Comparison of ENCODE assay signal across 8 mouse cellular contexts in genomic region chr5:65956144-65957008, GRCm38 (mm10). TPM values are rescaled to one million over a fixed set of nuclear protein-coding genes. Genes with fewer than 3 reads are reported as not detected.
DNase-seq lines count a peak whose midpoint lies in the region; ATAC-seq lines count a peak whose summit lies in the region.

No protein-coding gene starts in this region.

- DNase-seq in kidney, postnatal 14 days, result no peak
- no peak for DNase-seq in embryonic facial prominence, embryonic 11.5 days (ENCODE audit: low spot score)
- no peak for DNase-seq in intestine, embryonic 14.5 days (ENCODE audit: low spot score)
- DNase-seq in left cerebral cortex, postnatal 14 days (ENCODE audit: low spot score in 2 of 2), result no peak
- no peak for DNase-seq in urinary bladder, postnatal 25 days (ENCODE audit: low spot score)
- DNase-seq in kidney, postnatal 10 days, result no peak

- H3K4me2 ChIP-seq in kidney, embryonic 15.5 days, result peak overlapping the region; percentile 58
- peak overlapping the region; percentile 46 for H3K4me2 ChIP-seq in embryonic facial prominence, embryonic 11.5 days (ENCODE audit: low read depth, low read length)
- H3K4me2 ChIP-seq in intestine, embryonic 14.5 days (ENCODE audit: low read length), result peak overlapping the region; percentile 45
- peak overlapping the region; percentile 42 for H3K4me2 ChIP-seq in midbrain, embryonic 16.5 days (ENCODE audit: low read length)

- peaks cover 10% of the 10 kb centered on the region for H3K4me1 ChIP-seq in kidney, embryonic 15.5 days
- no peaks in the 10 kb centered on the region for H3K4me1 ChIP-seq in embryonic facial prominence, embryonic 11.5 days (ENCODE audit: control insufficient read depth, insufficient read depth, low read length)
- H3K4me1 ChIP-seq in intestine, embryonic 14.5 days (replicated peaks; ENCODE audit: control insufficient read depth, insufficient read depth, low read length), result 0 out of 2 replicates have a peak, but pooled peaks cover 6% of the 10 kb centered on the region
- peaks cover 13% of the 10 kb centered on the region for H3K4me1 ChIP-seq in midbrain, embryonic 16.5 days (ENCODE audit: control insufficient read depth, insufficient read depth, low read length)

- no peak overlapping the region for H3K9ac ChIP-seq in kidney, embryonic 15.5 days
- H3K9ac ChIP-seq in embryonic facial prominence, embryonic 11.5 days (replicated peaks; ENCODE audit: low read length), result peak overlapping the region; percentile 37; the same call in 1 of the 2 replicates
- no peak overlapping the region for H3K9ac ChIP-seq in intestine, embryonic 14.5 days (ENCODE audit: low read length)
- no peak overlapping the region for H3K9ac ChIP-seq in midbrain, embryonic 16.5 days (ENCODE audit: low read depth, low read length)

- H3K27me3 ChIP-seq in kidney, embryonic 15.5 days, result no peaks in the 10 kb centered on the region
- no peaks in the 10 kb centered on the region for H3K27me3 ChIP-seq in embryonic facial prominence, embryonic 11.5 days (ENCODE audit: control insufficient read depth, insufficient read depth, low read length)
- H3K27me3 ChIP-seq in intestine, embryonic 14.5 days (replicated peaks; ENCODE audit: control insufficient read depth, insufficient read depth, low read length), result no peaks in the 10 kb centered on the region
- H3K27me3 ChIP-seq in midbrain, embryonic 16.5 days (ENCODE audit: control insufficient read depth, insufficient read depth, low read depth, low read length), result no peaks in the 10 kb centered on the region

- 79% methylated on average over 9 of the region's 9 CpGs for WGBS in kidney, embryonic 15.5 days
- WGBS in embryonic facial prominence, embryonic 11.5 days, result 77% methylated on average over 9 of the region's 9 CpGs
- 80% methylated on average over 9 of the region's 9 CpGs for WGBS in intestine, embryonic 14.5 days
- 75% methylated on average over 9 of the region's 9 CpGs for WGBS in midbrain, embryonic 16.5 days

- intact Hi-C loops in left cerebral cortex, postnatal 14 days (cut with DNase I), result loop anchor here (5.0 kb wide), 2 partner anchors 129 to 194 kb away; partner anchors contain the start of gene N4bp2

- H3K4me3 ChIP-seq in kidney, embryonic 15.5 days (replicated peaks), result peak overlapping the region; percentile 36
- peak overlapping the region; percentile 23; the same call in 1 of the 2 replicates for H3K4me3 ChIP-seq in embryonic facial prominence, embryonic 11.5 days (ENCODE audit: low read depth, low read length)
- peak overlapping the region; percentile 23 for H3K4me3 ChIP-seq in intestine, embryonic 14.5 days (ENCODE audit: low read depth, low read length)
- peak overlapping the region; percentile 22 for H3K4me3 ChIP-seq in midbrain, embryonic 16.5 days (ENCODE audit: low read depth, low read length)

- H3K27ac ChIP-seq in kidney, embryonic 15.5 days, result peak overlapping the region; percentile 54; the same call in 1 of the 2 replicates
- no peak overlapping the region for H3K27ac ChIP-seq in embryonic facial prominence, embryonic 11.5 days (replicated peaks; ENCODE audit: low read depth, low read length)
- no peak overlapping the region for H3K27ac ChIP-seq in intestine, embryonic 14.5 days (ENCODE audit: low read depth)
- H3K27ac ChIP-seq in midbrain, embryonic 16.5 days (ENCODE audit: low read length), result peak overlapping the region; percentile 82; the same call in 1 of the 2 replicates

- no peaks in the 10 kb centered on the region for H3K36me3 ChIP-seq in kidney, embryonic 15.5 days
- H3K36me3 ChIP-seq in embryonic facial prominence, embryonic 11.5 days (replicated peaks; ENCODE audit: control insufficient read depth, insufficient read depth, low read depth, low read length), result no peaks in the 10 kb centered on the region
- H3K36me3 ChIP-seq in intestine, embryonic 14.5 days (ENCODE audit: control insufficient read depth, insufficient read depth, low read length), result no peaks in the 10 kb centered on the region
- H3K36me3 ChIP-seq in midbrain, embryonic 16.5 days (ENCODE audit: control insufficient read depth, insufficient read depth, low read length), result no peaks in the 10 kb centered on the region

- no peak for ATAC-seq in kidney, embryonic 15.5 days (replicated peaks; ENCODE audit: low FRiP score)
- ATAC-seq in embryonic facial prominence, embryonic 11.5 days (replicated peaks; ENCODE audit: insufficient number of reproducible peaks, low FRiP score, low TSS enrichment, low read depth), result no peak
- ATAC-seq in intestine, embryonic 14.5 days (replicated peaks; ENCODE audit: low FRiP score, low TSS enrichment, low read depth), result no peak
- ATAC-seq in midbrain, embryonic 16.5 days, result no peak

- no peaks in the 10 kb centered on the region for H3K9me3 ChIP-seq in kidney, embryonic 15.5 days (replicated peaks)
- H3K9me3 ChIP-seq in embryonic facial prominence, embryonic 11.5 days (replicated peaks; ENCODE audit: control insufficient read depth, low read length), result no peaks in the 10 kb centered on the region
- no peaks in the 10 kb centered on the region for H3K9me3 ChIP-seq in intestine, embryonic 14.5 days (ENCODE audit: control insufficient read depth, low read length)
- no peaks in the 10 kb centered on the region for H3K9me3 ChIP-seq in midbrain, embryonic 16.5 days (replicated peaks; ENCODE audit: control insufficient read depth, low read length, poor library complexity, severe bottlenecking)

RNA-seq across cellular contexts. Expression of gene Chrna9, which starts 21.7 kb away (rescaled TPM):
- polyA plus RNA-seq in kidney, embryonic 15.5 days (2015; fragmentation: Nextera tagmentation; extraction: Ambion mirVana), result 0.28 and 0.55 TPM in 2 replicates
- polyA plus RNA-seq in embryonic facial prominence, embryonic 11.5 days (2014; fragmentation: Nextera tagmentation; extraction: Ambion mirVana), result 0.65 and 0.82 TPM in 2 replicates
- not detected in 2 replicates for polyA plus RNA-seq in intestine, embryonic 14.5 days (2014; fragmentation: Nextera tagmentation; extraction: Ambion mirVana)
- not detected in 2 replicates for polyA plus RNA-seq in midbrain, embryonic 16.5 days (2015; fragmentation: Nextera tagmentation; extraction: Ambion mirVana)
- not detected for total RNA-seq in left cerebral cortex, postnatal 14 days (2021)

RNA-seq across cellular contexts. Expression of gene 9130230L23Rik, which starts 47.7 kb away (rescaled TPM):
- polyA plus RNA-seq in kidney, embryonic 15.5 days (2015; fragmentation: Nextera tagmentation; extraction: Ambion mirVana), result 0.42 and 0.65 TPM in 2 replicates
- polyA plus RNA-seq in embryonic facial prominence, embryonic 11.5 days (2014; fragmentation: Nextera tagmentation; extraction: Ambion mirVana), result not detected in 2 replicates
- 1.4 and 1.9 TPM in 2 replicates for polyA plus RNA-seq in intestine, embryonic 14.5 days (2014; fragmentation: Nextera tagmentation; extraction: Ambion mirVana)
- polyA plus RNA-seq in midbrain, embryonic 16.5 days (2015; fragmentation: Nextera tagmentation; extraction: Ambion mirVana), result not detected in 2 replicates
- total RNA-seq in left cerebral cortex, postnatal 14 days (2021), result not detected

Comparison
In these comparisons a context has a peak if more than half of its experiments do, and no peak if none do; other contexts are left out.
1. H3K27ac ChIP-seq: peak in kidney, embryonic 15.5 days (single experiment) and midbrain, embryonic 16.5 days (single experiment); none in embryonic facial prominence, embryonic 11.5 days (single experiment) and intestine, embryonic 14.5 days (single experiment).
2. Peak in every context shown above with its lines, with median percentiles within 50 percentile points of each other: H3K4me2 ChIP-seq and H3K4me3 ChIP-seq.